Mouse (Mus musculus) forebrain, embryonic 10.5 days (tissue): ENCODE measurements around the gene Cuedc2. TPM values are rescaled to one million over a fixed set of nuclear protein-coding genes. Genes with fewer than 3 reads are reported as not detected.

Experiments
- DNase-seq: peaks from one replicate; pipeline ENCODE4 v3.0.0-alpha.2; 2017; ENCODE audit warnings: low spot score; ENCODE audit errors: extremely low spot score
- H3K27ac ChIP-seq: fragments of 300-500 bp; sonication (generic); 2 replicates; pipeline ENCODE4 v1.5.1; 2016; ENCODE audit warnings: mild to moderate bottlenecking
- H3K27me3 ChIP-seq: fragments of 300-500 bp; sonication (generic); 2 replicates; pipeline ENCODE4 v1.6.1; 2016; ENCODE audit warnings: mild to moderate bottlenecking; ENCODE audit not compliant: poor library complexity, severe bottlenecking
- H3K36me3 ChIP-seq: fragments of 300-500 bp; sonication (generic); replicated peaks from 2 replicates; pipeline ENCODE4 v1.6.1; 2016; ENCODE audit warnings: mild to moderate bottlenecking, moderate library complexity
- H3K4me1 ChIP-seq: fragments of 300-500 bp; sonication (generic); 2 replicates; pipeline ENCODE4 v1.6.1; 2016
- H3K4me3 ChIP-seq: fragments of 300-500 bp; sonication (generic); 2 replicates; pipeline ENCODE4 v1.5.1; 2016; ENCODE audit warnings: mild to moderate bottlenecking, moderate library complexity
- H3K9me3 ChIP-seq: fragments of 300-500 bp; sonication (generic); 2 replicates; pipeline ENCODE4 v1.6.1; 2016; ENCODE audit warnings: mild to moderate bottlenecking, moderate library complexity
- WGBS: fragments of 180-500 bp; shearing (Covaris S2); methylation state at CpG from one replicate; pipeline ENCODE4 v1.1.7; 2016; 5-methylcytosine and 5-hydroxymethylcytosine counted together
- microRNA counts: library from miRNA; unstranded; fragments of <30 nt; microRNA quantifications from one replicate; lab custom pipeline; 2017
- microRNA-seq: library from miRNA; unstranded; fragments of <30 nt; microRNA quantifications from one replicate; pipeline ENCODE4, GENCODE M21; 2017
- polyA plus RNA-seq: library from polyadenylated mRNA; unstranded; fragments of >200 nt; fragmentation: Nextera tagmentation; extraction: Ambion mirVana; gene quantifications from 2 replicates; pipeline ENCODE4 v1.2.1, GENCODE M21; 2016

Gene Cuedc2
- polyA plus RNA-seq, 1 experiment from 2014 or later: 224 TPM

- no peaks in the 10 kb centered on the region for H3K27me3 ChIP-seq
- no peak for DNase-seq
- no peaks in the 10 kb centered on the region for H3K9me3 ChIP-seq
- no peak overlapping the region for H3K4me3 ChIP-seq
- H3K27ac ChIP-seq: no peak overlapping the region
- H3K36me3 ChIP-seq: peaks cover 45% of the 10 kb centered on the region
- whole genome bisulfite sequencing: 86% methylated on average over 3 of the region's 3 CpGs
- H3K4me1 ChIP-seq: no peaks in the 10 kb centered on the region
Measured at GRCm38 (mm10) chr19:46287566-46287965, 50.9 kb downstream of the Cuedc2 start.

GRCm38 (mm10) chr19:46286926-46287325 is 51.6 kb downstream of the Cuedc2 start:
- WGBS: 93% methylated on average over 3 of the region's 3 CpGs
- no peak for DNase-seq
- Histone ChIP-seq H3K9me3 (no peaks in the 10 kb centered on the region), H3K27me3 (no peaks in the 10 kb centered on the region), H3K36me3 (peaks cover 51% of the 10 kb centered on the region), H3K27ac (no peak overlapping the region), H3K4me3 (no peak overlapping the region), H3K4me1 (no peaks in the 10 kb centered on the region)

- no peak overlapping the region for H3K4me3 ChIP-seq
- H3K4me1 ChIP-seq: no peaks in the 10 kb centered on the region
- WGBS: 93% methylated on average over 6 of the region's 6 CpGs
- DNase-seq: no peak
- H3K27me3 ChIP-seq: no peaks in the 10 kb centered on the region
- H3K36me3 ChIP-seq: peaks cover 60% of the 10 kb centered on the region
- H3K9me3 ChIP-seq: no peaks in the 10 kb centered on the region
- H3K27ac ChIP-seq: no peak overlapping the region
Measured at GRCm38 (mm10) chr19:46286047-46286446, 52.5 kb downstream of the Cuedc2 start.

- DNase-seq: no peak
- H3K36me3 ChIP-seq: peaks cover 64% of the 10 kb centered on the region
- 89% methylated on average over 7 of the region's 7 CpGs for whole genome bisulfite sequencing
- no peaks in the 10 kb centered on the region for H3K9me3 ChIP-seq
- H3K27ac ChIP-seq: no peak overlapping the region
- no peaks in the 10 kb centered on the region for H3K4me1 ChIP-seq
- H3K4me3 ChIP-seq: no peak overlapping the region
- H3K27me3 ChIP-seq: no peaks in the 10 kb centered on the region
Measured at GRCm38 (mm10) chr19:46285631-46286030, 52.9 kb downstream of the Cuedc2 start.

GRCm38 (mm10) chr19:46284686-46285085 is 53.8 kb downstream of the Cuedc2 start:
- Histone ChIP-seq H3K9me3 (no peaks in the 10 kb centered on the region), H3K36me3 (peaks cover 74% of the 10 kb centered on the region), H3K27me3 (no peaks in the 10 kb centered on the region), H3K4me3 (no peak overlapping the region), H3K4me1 (no peaks in the 10 kb centered on the region), H3K27ac (no peak overlapping the region)
- no peak for DNase-seq
- 95% methylated on average over 4 of the region's 4 CpGs for WGBS

- H3K4me1 ChIP-seq: no peaks in the 10 kb centered on the region
- H3K27me3 ChIP-seq: no peaks in the 10 kb centered on the region
- DNase-seq: no peak
- peaks cover 87% of the 10 kb centered on the region for H3K36me3 ChIP-seq
- H3K9me3 ChIP-seq: no peaks in the 10 kb centered on the region
- H3K4me3 ChIP-seq: no peak overlapping the region
- H3K27ac ChIP-seq: no peak overlapping the region
- WGBS: 93% methylated on average over 11 of the region's 11 CpGs
Measured at GRCm38 (mm10) chr19:46282081-46282849, 56.2 kb downstream of the Cuedc2 start.

MicroRNAs encoded within 50 kb of the gene (microRNA counts, 519-probe panel; counts per million panel counts)
- 341 counts per million, percentile 65 among the panel's probes with 10 or more counts for microRNA mmu-miR-146b (lab: Ali Mortazavi, UCI)

Small RNA genes within 50 kb of the gene (microRNA-seq; reads per million reads assigned to microRNA genes)
- gene Mir146b: 1.8 reads per million

Other genes starting within 250 kb of the Cuedc2 start
- 0.07 and 0.17 TPM in 2 replicates for gene Elovl3, start 206.8 kb downstream of the Cuedc2 start, polyA plus RNA-seq
- gene Pitx3, start 190.4 kb downstream of the Cuedc2 start, polyA plus RNA-seq: 0.18 and 0.25 TPM in 2 replicates
- gene Gbf1, start 186.2 kb downstream of the Cuedc2 start, polyA plus RNA-seq: 36.9 and 41.8 TPM in 2 replicates
- gene Nfkb2, start 34.4 kb downstream of the Cuedc2 start, polyA plus RNA-seq: 3.8 and 3.9 TPM in 2 replicates
- 2.8 and 2.9 TPM in 2 replicates for gene Psd, start 11.5 kb downstream of the Cuedc2 start, polyA plus RNA-seq
- gene Fbxl15, start 10.5 kb downstream of the Cuedc2 start, polyA plus RNA-seq: 17.9 and 18.0 TPM in 2 replicates
- 12.5 and 13.3 TPM in 2 replicates for gene Mfsd13a, start 2.4 kb upstream of the Cuedc2 start, polyA plus RNA-seq
- 1.0 and 1.1 TPM in 2 replicates for gene 2310034G01Rik, start 11.6 kb upstream of the Cuedc2 start, polyA plus RNA-seq
- gene Actr1a, start 57.0 kb upstream of the Cuedc2 start, polyA plus RNA-seq: 172 and 185 TPM in 2 replicates
- 47.5 and 50.8 TPM in 2 replicates for gene Sufu, start 58.2 kb upstream of the Cuedc2 start, polyA plus RNA-seq
- gene Trim8, start 163.0 kb upstream of the Cuedc2 start, polyA plus RNA-seq: 16.6 and 19.3 TPM in 2 replicates
- gene Arl3, start 234.5 kb upstream of the Cuedc2 start, polyA plus RNA-seq: 196 and 201 TPM in 2 replicates
- gene Sfxn2, start 234.7 kb upstream of the Cuedc2 start, polyA plus RNA-seq: 16.6 and 17.9 TPM in 2 replicates